Mouse (Mus musculus) cerebellum, adult 2 months (tissue): Measurements from ENCODE around the gene Arl4a.

Source experiments
- CTCF ChIP-seq: fragments of 200-500 bp; IDR thresholded peaks from 2 replicates; pipeline ENCODE4 v1.5.1; 2011; ENCODE audit warnings: low read depth, mild to moderate bottlenecking, control low read depth, low read length, moderate library complexity, borderline replicate concordance; ENCODE audit not compliant: insufficient read depth
- POLR2A ChIP-seq: fragments of 200-500 bp; IDR thresholded peaks from 2 replicates; pipeline ENCODE4 v1.6.1; 2011; ENCODE audit warnings: low read length, control low read depth, borderline replicate concordance; ENCODE audit not compliant: insufficient read depth

DNA sequence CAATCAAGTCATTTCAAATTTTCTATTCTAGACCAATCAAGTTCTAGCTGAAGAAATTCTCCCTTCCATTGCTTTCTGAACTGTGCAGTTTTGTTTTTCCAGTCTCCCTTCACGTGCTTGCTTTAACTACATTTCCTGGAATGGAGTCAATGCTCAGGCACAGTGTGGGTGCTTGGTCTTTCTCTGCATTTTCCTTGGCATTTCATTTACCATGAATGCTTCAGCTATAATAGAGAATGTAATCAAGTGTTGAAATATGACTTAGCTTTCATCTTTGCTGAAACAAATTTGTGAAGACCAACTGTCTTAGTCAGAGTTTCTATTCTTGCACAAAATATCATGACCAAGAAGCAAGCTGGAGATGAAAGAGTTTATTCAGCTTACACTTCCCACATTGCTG, 58.0 kb downstream of the Arl4a start:
- TF ChIP-seq CTCF, result no peak
- no peak for TF ChIP-seq POLR2A
